Mouse (Mus musculus) layer of hippocampus, adult 2 months (tissue): ENCODE measurements around the gene Adamtsl3. TPM values are rescaled to one million over a fixed set of nuclear protein-coding genes. Genes with fewer than 3 reads are reported as not detected.

ENCODE experiments used
- DNase-seq, 2 experiments: peaks; one replicate each; pipeline ENCODE4 v3.0.0; 2022; ENCODE audit warnings: low spot score in 2 of 2
- H3K27ac ChIP-seq: fragments of 200-600 bp; 2 replicates; pipeline ENCODE4 v1.8.1; 2022
- H3K4me3 ChIP-seq: fragments of 200-600 bp; 2 replicates; pipeline ENCODE4 v1.8.1; 2022; ENCODE audit warnings: mild to moderate bottlenecking
- CTCF ChIP-seq: fragments of 200-600 bp; conservative IDR thresholded peaks from 2 replicates; pipeline ENCODE4 v1.8.1; 2022; ENCODE audit warnings: antibody characterized with exemption, mild to moderate bottlenecking, moderate library complexity
- total RNA-seq, 2 experiments: library from RNA; stranded (reverse); gene quantifications; 2 replicates each; pipeline ENCODE4 v1.2.3; 2021

The Adamtsl3 gene
- total RNA-seq, 2 experiments from 2014 or later, result 1.4 to 1.7 TPM

GRCm38 (mm10) chr7:82338121-82338520 lies 2.6 kb downstream of the Adamtsl3 start:
- no peak for DNase-seq
- Histone ChIP-seq H3K4me3 (no peak overlapping the region), H3K27ac (no peak overlapping the region)
- TF ChIP-seq CTCF, result no peak

GRCm38 (mm10) chr7:82338532-82338931 lies 3.0 kb downstream of the Adamtsl3 start:
- Histone ChIP-seq H3K4me3 (no peak overlapping the region), H3K27ac (no peak overlapping the region)
- peak; percentile 39 for TF ChIP-seq CTCF
- no peak for DNase-seq

GRCm38 (mm10) chr7:82339214-82339613 lies 3.7 kb downstream of the Adamtsl3 start:
- no peak for DNase-seq
- peak; percentile 84 for TF ChIP-seq CTCF
- H3K27ac ChIP-seq, result no peak overlapping the region
- no peak overlapping the region for H3K4me3 ChIP-seq

- H3K27ac ChIP-seq, result no peak overlapping the region
- no peak for TF ChIP-seq CTCF
- no peak for DNase-seq
Observed at GRCm38 (mm10) chr7:82341476-82341875, 6.0 kb downstream of the Adamtsl3 start.

GRCm38 (mm10) chr7:82346706-82347105 lies 11.2 kb downstream of the Adamtsl3 start:
- no peak for DNase-seq
- no peak for TF ChIP-seq CTCF

More at GRCm38 (mm10) chr7:82341476-82341875, 6.0 kb downstream of the Adamtsl3 start:
- H3K4me3 ChIP-seq, result no peak overlapping the region

GRCm38 (mm10) chr7:82349796-82350195 lies 14.3 kb downstream of the Adamtsl3 start:
- no peak overlapping the region for H3K4me3 ChIP-seq
- no peak overlapping the region for H3K27ac ChIP-seq
- no peak for TF ChIP-seq CTCF
- no peak for DNase-seq

More at GRCm38 (mm10) chr7:82346706-82347105, 11.2 kb downstream of the Adamtsl3 start:
- H3K4me3 ChIP-seq, result no peak overlapping the region
- H3K27ac ChIP-seq, result no peak overlapping the region

GRCm38 (mm10) chr7:82350421-82350820 lies 14.9 kb downstream of the Adamtsl3 start:
- H3K4me3 ChIP-seq, result no peak overlapping the region
- TF ChIP-seq CTCF, result no peak
- DNase-seq, result no peak
- H3K27ac ChIP-seq, result no peak overlapping the region

- Histone ChIP-seq H3K4me3 (no peak overlapping the region), H3K27ac (no peak overlapping the region)
- no peak for TF ChIP-seq CTCF
- no peak for DNase-seq
Observed at GRCm38 (mm10) chr7:82359146-82359545, 23.7 kb downstream of the Adamtsl3 start.

GRCm38 (mm10) chr7:82359674-82360073 lies 24.2 kb downstream of the Adamtsl3 start:
- DNase-seq, result no peak
- Histone ChIP-seq H3K27ac (no peak overlapping the region), H3K4me3 (no peak overlapping the region)
- TF ChIP-seq CTCF, result no peak

GRCm38 (mm10) chr7:82360186-82360585 lies 24.7 kb downstream of the Adamtsl3 start:
- H3K4me3 ChIP-seq, result no peak overlapping the region
- TF ChIP-seq CTCF, result no peak
- no peak for DNase-seq
- H3K27ac ChIP-seq, result no peak overlapping the region

- DNase-seq, result no peak
- no peak for TF ChIP-seq CTCF
- Histone ChIP-seq H3K4me3 (no peak overlapping the region), H3K27ac (no peak overlapping the region)
Observed at GRCm38 (mm10) chr7:82361127-82361526, 25.6 kb downstream of the Adamtsl3 start.

- H3K4me3 ChIP-seq, result no peak overlapping the region
- no peak for TF ChIP-seq CTCF
- peak in 1 of 2 experiments; percentile 10 for DNase-seq
- H3K27ac ChIP-seq, result no peak overlapping the region
Observed at GRCm38 (mm10) chr7:82364567-82364966, 29.1 kb downstream of the Adamtsl3 start.

GRCm38 (mm10) chr7:82366056-82366455 lies 30.6 kb downstream of the Adamtsl3 start:
- no peak for DNase-seq
- no peak overlapping the region for H3K27ac ChIP-seq
- TF ChIP-seq CTCF, result no peak
- no peak overlapping the region for H3K4me3 ChIP-seq

GRCm38 (mm10) chr7:82366471-82366870 lies 31.0 kb downstream of the Adamtsl3 start:
- no peak overlapping the region for H3K4me3 ChIP-seq
- DNase-seq, result no peak
- no peak overlapping the region for H3K27ac ChIP-seq
- TF ChIP-seq CTCF, result no peak

GRCm38 (mm10) chr7:82368047-82368446 lies 32.6 kb downstream of the Adamtsl3 start:
- TF ChIP-seq CTCF, result no peak
- H3K27ac ChIP-seq, result no peak overlapping the region
- H3K4me3 ChIP-seq, result no peak overlapping the region
- DNase-seq, result no peak
